Mouse (Mus musculus): Measurements from ENCODE around the gene Vps54.

DNA sequence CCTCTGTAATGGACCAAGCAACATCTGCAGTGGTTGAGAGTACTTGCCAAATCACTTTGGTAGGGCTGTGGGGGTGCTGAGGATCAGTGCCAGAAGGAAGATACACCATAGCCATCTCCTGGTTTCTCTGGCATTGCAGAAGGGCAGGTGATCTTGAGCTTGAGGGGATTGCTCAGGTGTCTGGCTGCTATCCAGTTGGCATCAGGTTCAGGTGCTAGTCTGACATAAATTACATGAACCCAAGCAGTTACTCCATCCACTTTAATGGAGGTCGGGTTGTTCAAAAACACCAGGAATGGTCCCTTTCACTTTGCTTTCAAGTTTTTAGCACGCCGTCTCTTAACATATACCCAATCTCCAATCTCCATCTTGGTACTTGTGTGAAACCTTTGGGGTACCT, 44.2 kb upstream of the Vps54 start:
- no peak for TF ChIP-seq CTCF (IDR thresholded peaks at IDR 0.05; ENCODE audit: low read depth)
- TF ChIP-seq EP300 (IDR thresholded peaks at IDR 0.05; ENCODE audit: low read depth): no peak

Measured in liver, postnatal 0 days (tissue).